16 mouse cellular contexts compared by ENCODE assay signal in the genomic region with DNA sequence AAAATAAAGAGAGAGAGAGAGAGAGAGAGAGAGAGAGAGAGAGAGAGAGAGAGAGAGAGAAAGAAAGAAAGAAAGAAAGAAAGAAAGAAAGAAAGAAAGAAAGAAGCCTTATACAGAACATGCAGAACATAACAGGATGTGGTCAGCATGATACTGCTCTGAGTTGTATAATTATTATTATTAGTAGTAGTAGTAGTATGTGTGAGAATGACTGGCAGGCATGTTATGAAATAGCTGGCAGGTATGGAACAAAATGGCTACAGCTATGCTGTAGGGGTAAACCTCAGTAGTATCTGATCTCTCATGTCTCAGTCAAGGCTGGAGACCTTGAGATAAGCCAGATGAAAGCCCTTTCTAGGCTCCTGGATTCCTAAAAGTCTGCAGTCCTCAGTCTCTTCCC.
"Had no signal": no experiment of that assay in that cellular context is flagged by ENCODE, and none has a peak within 500 bp of the region (broad histone marks: within the 10 kb centered on the region; RNA-seq: fewer than 3 reads in every experiment).

No protein-coding gene starts in this region.

- DNase-seq: lung, adult 2 months; lung, postnatal 14 days; lung, postnatal 36 days; right cerebral cortex, postnatal 14 days; thymus, postnatal 14 days; thymus, postnatal 36 days had no signal

- ATAC-seq: lung, postnatal 0 days; midbrain, embryonic 13.5 days; midbrain, embryonic 15.5 days had no signal

- H3K4me1 ChIP-seq: lung, embryonic 15.5 days; midbrain, embryonic 13.5 days; midbrain, embryonic 15.5 days; neural tube, embryonic 12.5 days; stomach, embryonic 15.5 days had no signal

- H3K27ac ChIP-seq: lung, embryonic 15.5 days; macrophage; midbrain, embryonic 13.5 days; midbrain, embryonic 15.5 days; neural tube, embryonic 12.5 days; stomach, embryonic 15.5 days; stomach, postnatal 0 days had no signal

- H3K27me3 ChIP-seq: lung, embryonic 15.5 days; megakaryocyte, embryonic 14.5 days; midbrain, embryonic 13.5 days; midbrain, embryonic 15.5 days; neural tube, embryonic 12.5 days; stomach, embryonic 15.5 days had no signal

- H3K4me3 ChIP-seq: lung, embryonic 15.5 days; megakaryocyte, embryonic 14.5 days; midbrain, embryonic 13.5 days; midbrain, embryonic 15.5 days; neural tube, embryonic 12.5 days; stomach, embryonic 15.5 days had no signal

- H3K36me3 ChIP-seq: lung, embryonic 15.5 days; midbrain, embryonic 13.5 days; midbrain, embryonic 15.5 days; neural tube, embryonic 12.5 days; stomach, embryonic 15.5 days had no signal

- H3K4me2 ChIP-seq: lung, embryonic 15.5 days; midbrain, embryonic 11.5 days; midbrain, embryonic 13.5 days; midbrain, embryonic 15.5 days; neural tube, embryonic 12.5 days; stomach, embryonic 15.5 days had no signal

- H3K9me3 ChIP-seq: lung, embryonic 15.5 days; midbrain, embryonic 13.5 days; midbrain, embryonic 15.5 days; neural tube, embryonic 12.5 days; stomach, embryonic 15.5 days had no signal

- H3K9ac ChIP-seq: lung, embryonic 15.5 days; midbrain, embryonic 13.5 days; midbrain, embryonic 15.5 days; neural tube, embryonic 12.5 days; stomach, embryonic 15.5 days had no signal
